Comparison of ENCODE assay signal across 8 mouse cellular contexts in genomic region chr9:113931375-113932099, GRCm38 (mm10). TPM values are rescaled to one million over a fixed set of nuclear protein-coding genes. Genes with fewer than 3 reads are reported as not detected.
DNase-seq lines count a peak whose midpoint lies in the region; ATAC-seq and TF ChIP-seq lines count a peak whose summit lies in the region.

No protein-coding gene starts in this region.

- no peak for TF ChIP-seq CTCF in C2C12 (IDR thresholded peaks at IDR 0.05; ENCODE audit: control insufficient read depth, insufficient read depth, insufficient read length)

- peak; percentile 6; the same call in 1 of the 2 replicates for ATAC-seq in embryonic facial prominence, embryonic 12.5 days (ENCODE audit: insufficient number of reproducible peaks, insufficient read depth, low FRiP score, low TSS enrichment)
- ATAC-seq in heart, embryonic 13.5 days (ENCODE audit: extremely low read depth, insufficient number of reproducible peaks, low FRiP score, low TSS enrichment): peak; percentile 64
- peak; percentile 24 for ATAC-seq in kidney, embryonic 16.5 days (ENCODE audit: low FRiP score, low TSS enrichment)
- no peak for ATAC-seq in frontal cortex, adult (ENCODE audit: low TSS enrichment)

- no peaks in the 10 kb centered on the region for H3K27me3 ChIP-seq in C2C12 (ENCODE audit: control insufficient read depth, insufficient read depth, insufficient read length)
- no peaks in the 10 kb centered on the region for H3K27me3 ChIP-seq in embryonic facial prominence, embryonic 12.5 days
- H3K27me3 ChIP-seq in heart, embryonic 13.5 days (replicated peaks): no peaks in the 10 kb centered on the region
- no peaks in the 10 kb centered on the region for H3K27me3 ChIP-seq in kidney, embryonic 16.5 days (ENCODE audit: insufficient read depth, low read length)

- H3K27ac ChIP-seq in embryonic facial prominence, embryonic 12.5 days: peak overlapping the region; percentile 87
- H3K27ac ChIP-seq in heart, embryonic 13.5 days (replicated peaks): peak overlapping the region; percentile 93
- H3K27ac ChIP-seq in kidney, embryonic 16.5 days (ENCODE audit: low read length): peak overlapping the region; percentile 94

- peaks cover 54% of the 10 kb centered on the region for H3K79me2 ChIP-seq in C2C12 (ENCODE audit: control insufficient read depth, insufficient read depth)

- H3K79me3 ChIP-seq in C2C12 (ENCODE audit: low read depth): peaks cover 47% of the 10 kb centered on the region

- H3K4me3 ChIP-seq in C2C12 (ENCODE audit: insufficient read depth, poor library complexity, severe bottlenecking): peak overlapping the region; percentile 76
- H3K4me3 ChIP-seq in embryonic facial prominence, embryonic 12.5 days: peak overlapping the region; percentile 91
- H3K4me3 ChIP-seq in heart, embryonic 13.5 days: peak overlapping the region; percentile 99
- H3K4me3 ChIP-seq in kidney, embryonic 16.5 days (ENCODE audit: low read length): peak overlapping the region; percentile 91

- peak overlapping the region; percentile 90 for H3ac ChIP-seq in C2C12 (ENCODE audit: control insufficient read depth, insufficient read length, low read depth)

- H3K36me3 ChIP-seq in C2C12 (ENCODE audit: control insufficient read depth, insufficient read depth): no peaks in the 10 kb centered on the region
- H3K36me3 ChIP-seq in embryonic facial prominence, embryonic 12.5 days: no peaks in the 10 kb centered on the region
- no peaks in the 10 kb centered on the region for H3K36me3 ChIP-seq in heart, embryonic 13.5 days
- no peaks in the 10 kb centered on the region for H3K36me3 ChIP-seq in kidney, embryonic 16.5 days (ENCODE audit: insufficient read depth, low read length)

- no peaks in the 10 kb centered on the region for H3K9me3 ChIP-seq in embryonic facial prominence, embryonic 12.5 days
- no peaks in the 10 kb centered on the region for H3K9me3 ChIP-seq in heart, embryonic 13.5 days
- H3K9me3 ChIP-seq in kidney, embryonic 16.5 days (ENCODE audit: low read length): no peaks in the 10 kb centered on the region

- peak overlapping the region; percentile 85 for H3K4me2 ChIP-seq in embryonic facial prominence, embryonic 12.5 days (replicated peaks)
- H3K4me2 ChIP-seq in heart, embryonic 13.5 days: peak overlapping the region; percentile 90
- peak overlapping the region; percentile 73 for H3K4me2 ChIP-seq in kidney, embryonic 16.5 days (replicated peaks; ENCODE audit: low read depth, low read length)

- H3K9ac ChIP-seq in embryonic facial prominence, embryonic 12.5 days: peak overlapping the region; percentile 89
- peak overlapping the region; percentile 99 for H3K9ac ChIP-seq in heart, embryonic 13.5 days
- peak overlapping the region; percentile 93 for H3K9ac ChIP-seq in kidney, embryonic 16.5 days (replicated peaks; ENCODE audit: low read length)

- WGBS in embryonic facial prominence, embryonic 12.5 days: under 1% methylated on average over 73 of the region's 91 CpGs
- WGBS in heart, embryonic 13.5 days: under 1% methylated on average over 64 of the region's 91 CpGs
- under 1% methylated on average over 61 of the region's 91 CpGs for WGBS in kidney, embryonic 16.5 days

- peak; percentile 68 to 80 for DNase-seq in adrenal gland, adult (ENCODE audit: inconsistent age in 2 of 2, low spot score in 1 of 2)
- peak; percentile 15 for DNase-seq in lung, postnatal 36 days
- DNase-seq in right cerebral cortex, postnatal 25 days: peak; percentile 29

- peaks cover 14% of the 10 kb centered on the region for H3K4me1 ChIP-seq in embryonic facial prominence, embryonic 12.5 days
- peaks cover 50% of the 10 kb centered on the region for H3K4me1 ChIP-seq in heart, embryonic 13.5 days
- H3K4me1 ChIP-seq in kidney, embryonic 16.5 days (ENCODE audit: insufficient read depth, low read length): peaks cover 31% of the 10 kb centered on the region

TF ChIP-seq in C2C12, 6 proteins besides CTCF, POLR2A, EP300 and RAD21:
- no peak for TF ChIP-seq MYOD1 (IDR thresholded peaks at IDR 0.05; ENCODE audit: control insufficient read depth, insufficient read length, low read depth)

RNA-seq across cellular contexts. Expression of gene Ubp1, which starts 0.8 kb away (rescaled TPM):
- polyA plus RNA-seq in C2C12 (2012; fragmentation: generic; extraction: Trizol): 23.7 TPM
- 49.7 and 50.0 TPM in 2 replicates for polyA plus RNA-seq in embryonic facial prominence, embryonic 12.5 days (2016; fragmentation: Nextera tagmentation; extraction: Ambion mirVana)
- 21.1 and 22.2 TPM in 2 replicates for polyA plus RNA-seq in heart, embryonic 13.5 days (2015; fragmentation: Nextera tagmentation; extraction: Ambion mirVana)
- 33.4 and 35.4 TPM in 2 replicates for polyA plus RNA-seq in kidney, embryonic 16.5 days (2015; fragmentation: Nextera tagmentation; extraction: Ambion mirVana)

Comparison
In these comparisons a context has a peak if more than half of its experiments do, and no peak if none do; other contexts are left out.
1. DNase-seq: peak in every context shown above with its lines; median percentile 74 in adrenal gland, adult; 29 in right cerebral cortex, postnatal 25 days; 15 in lung, postnatal 36 days.